Mouse (Mus musculus): Measurements from ENCODE around the gene Ntrk3.

- no peak for TF ChIP-seq CTCF (IDR thresholded peaks at IDR 0.05; ENCODE audit: low read depth)
- TF ChIP-seq EP300 (optimal IDR thresholded peaks at IDR 0.05) = no peak
These were observed 254.8 kb downstream of the Ntrk3 start for GRCm38 (mm10) chr7:78483061-78483460.
